Mouse (Mus musculus) E14TG2a.4 (cell line): ENCODE data around the gene Pih1d1.
A peak's percentile ranks its signal among the peaks of the same experiment; 100 is the strongest.
"Not testable (repeated sequence)": the region's sequence is repeated elsewhere in the genome, so short reads cannot be mapped to it uniquely, and the experiment has no call there.

Source experiments
- CTCF ChIP-seq: conservative IDR thresholded peaks from 2 replicates; pipeline ENCODE4 v1.5.1; 2014; ENCODE audit warnings: low read length
- NANOG ChIP-seq: IDR thresholded peaks from 2 replicates; pipeline ENCODE4 v1.6.1; 2014; ENCODE audit warnings: borderline replicate concordance, low read length, mixed read lengths
- POU5F1 ChIP-seq: IDR thresholded peaks from 2 replicates; pipeline ENCODE4 v1.6.1; 2014; ENCODE audit warnings: low read length, borderline replicate concordance

GRCm38 (mm10) chr7:45173772-45174171 lies 19.7 kb downstream of the Pih1d1 start:
- TF ChIP-seq CTCF, result peak; percentile 13; the same call in 1 of the 2 replicates
- TF ChIP-seq POU5F1, NANOG: not testable (repeated sequence)
